Mouse (Mus musculus) heart, embryonic 11.5 days (tissue): ENCODE data around the gene Spaca9. TPM values are rescaled to one million over a fixed set of nuclear protein-coding genes. Genes with fewer than 3 reads are reported as not detected.

Experiments
- ATAC-seq: fragments of 200-750 bp; cut with Nextera tagmentation; replicated peaks from 2 replicates; pipeline ENCODE4 v1.8.0; 2017; ENCODE audit warnings: moderate library complexity; ENCODE audit not compliant: insufficient number of reproducible peaks, low FRiP score, low TSS enrichment
- H3K27ac ChIP-seq: fragments of 300-500 bp; sonication (generic); 2 replicates; pipeline ENCODE4 v1.5.1; 2014; ENCODE audit warnings: mild to moderate bottlenecking, low read depth, low read length
- H3K27me3 ChIP-seq: fragments of 300-500 bp; sonication (generic); 2 replicates; pipeline ENCODE4 v1.6.1; 2014; ENCODE audit warnings: mild to moderate bottlenecking, low read length, mixed read lengths; ENCODE audit not compliant: control insufficient read depth, insufficient read depth
- H3K36me3 ChIP-seq: fragments of 300-500 bp; sonication (generic); 2 replicates; pipeline ENCODE4 v1.6.1; 2014; ENCODE audit warnings: mild to moderate bottlenecking, low read length, moderate library complexity, mixed read lengths; ENCODE audit not compliant: control insufficient read depth, insufficient read depth
- H3K4me1 ChIP-seq: fragments of 300-500 bp; sonication (generic); 2 replicates; pipeline ENCODE4 v1.6.1; 2014; ENCODE audit warnings: low read length; ENCODE audit not compliant: control insufficient read depth, insufficient read depth
- H3K4me2 ChIP-seq: fragments of 300-500 bp; sonication (generic); 2 replicates; pipeline ENCODE4 v1.6.1; 2014; ENCODE audit warnings: mild to moderate bottlenecking, moderate library complexity
- H3K4me3 ChIP-seq: fragments of 300-500 bp; sonication (generic); 2 replicates; pipeline ENCODE4 v1.5.1; 2014; ENCODE audit warnings: low read depth, low read length
- H3K9ac ChIP-seq: fragments of 300-500 bp; sonication (generic); 2 replicates; pipeline ENCODE4 v1.6.1; 2014; ENCODE audit warnings: mild to moderate bottlenecking, low read depth, low read length, moderate library complexity
- H3K9me3 ChIP-seq: fragments of 300-500 bp; sonication (generic); replicated peaks from 2 replicates; pipeline ENCODE4 v1.6.1; 2016; ENCODE audit warnings: low read length; ENCODE audit not compliant: control insufficient read depth
- WGBS: fragments of 180-500 bp; shearing (Covaris S2); extraction: QIAGEN DNeasy Blood & Tissue Kit; methylation state at CpG from one replicate; pipeline ENCODE4 v1.1.7; 2014; ENCODE audit not compliant: insufficient replicate concordance; 5-methylcytosine and 5-hydroxymethylcytosine counted together
- polyA plus RNA-seq: library from polyadenylated mRNA; unstranded; fragments of >200 nt; fragmentation: Nextera tagmentation; extraction: Ambion mirVana; gene quantifications from 2 replicates; pipeline ENCODE4 v1.2.1, GENCODE M21; 2014

Spaca9 gene
- polyA plus RNA-seq, 1 experiment from 2014 or later, result 3.0 TPM

- 85% methylated on average over 7 of the region's 7 CpGs for WGBS
- peaks cover 17% of the 10 kb centered on the region for H3K36me3 ChIP-seq
Measured at GRCm38 (mm10) chr2:28685895-28686294, 13.6 kb downstream of the Spaca9 start.

GRCm38 (mm10) chr2:28681718-28682117, 17.8 kb downstream of the Spaca9 start:
- H3K27me3 ChIP-seq, result no peaks in the 10 kb centered on the region
- no peak for ATAC-seq
- H3K9me3 ChIP-seq, result no peaks in the 10 kb centered on the region
- no peak overlapping the region for H3K27ac ChIP-seq
- no peak overlapping the region for H3K4me3 ChIP-seq
- no peak overlapping the region for H3K4me2 ChIP-seq
- no peak overlapping the region for H3K9ac ChIP-seq
- no peaks in the 10 kb centered on the region for H3K4me1 ChIP-seq
- peaks cover 21% of the 10 kb centered on the region for H3K36me3 ChIP-seq
- 91% methylated on average over 4 of the region's 4 CpGs for WGBS

More at GRCm38 (mm10) chr2:28685895-28686294, 13.6 kb downstream of the Spaca9 start:
- H3K27me3 ChIP-seq, result no peaks in the 10 kb centered on the region
- no peaks in the 10 kb centered on the region for H3K9me3 ChIP-seq
- no peak overlapping the region for H3K4me2 ChIP-seq
- no peak overlapping the region for H3K27ac ChIP-seq
- no peak overlapping the region for H3K4me3 ChIP-seq
- no peak overlapping the region for H3K9ac ChIP-seq
- ATAC-seq, result no peak
- no peaks in the 10 kb centered on the region for H3K4me1 ChIP-seq

GRCm38 (mm10) chr2:28680710-28681109, 18.8 kb downstream of the Spaca9 start:
- no peak overlapping the region for H3K27ac ChIP-seq
- no peaks in the 10 kb centered on the region for H3K4me1 ChIP-seq
- no peaks in the 10 kb centered on the region for H3K9me3 ChIP-seq
- ATAC-seq, result no peak
- H3K9ac ChIP-seq, result no peak overlapping the region
- H3K27me3 ChIP-seq, result no peaks in the 10 kb centered on the region
- WGBS, result 46% methylated on average over 4 of the region's 4 CpGs
- no peak overlapping the region for H3K4me3 ChIP-seq
- H3K36me3 ChIP-seq, result peaks cover 20% of the 10 kb centered on the region
- no peak overlapping the region for H3K4me2 ChIP-seq

GRCm38 (mm10) chr2:28676005-28676404, 23.5 kb downstream of the Spaca9 start:
- Histone ChIP-seq H3K36me3 (peaks cover 49% of the 10 kb centered on the region), H3K9me3 (no peaks in the 10 kb centered on the region), H3K27me3 (no peaks in the 10 kb centered on the region), H3K27ac (no peak overlapping the region), H3K4me3 (no peak overlapping the region), H3K9ac (no peak overlapping the region), H3K4me2 (no peak overlapping the region), H3K4me1 (no peaks in the 10 kb centered on the region)
- WGBS, result 86% methylated on average over 8 of the region's 8 CpGs
- ATAC-seq, result no peak

GRCm38 (mm10) chr2:28671438-28671837, 28.1 kb downstream of the Spaca9 start:
- H3K36me3 ChIP-seq, result peaks cover 44% of the 10 kb centered on the region
- WGBS, result 82% methylated on average over 2 of the region's 2 CpGs
- no peaks in the 10 kb centered on the region for H3K4me1 ChIP-seq
- H3K4me3 ChIP-seq, result no peak overlapping the region
- ATAC-seq, result no peak
- no peaks in the 10 kb centered on the region for H3K9me3 ChIP-seq
- no peak overlapping the region for H3K27ac ChIP-seq
- no peak overlapping the region for H3K4me2 ChIP-seq
- H3K27me3 ChIP-seq, result no peaks in the 10 kb centered on the region
- H3K9ac ChIP-seq, result no peak overlapping the region

GRCm38 (mm10) chr2:28665818-28666217, 33.7 kb downstream of the Spaca9 start:
- Histone ChIP-seq H3K9me3 (no peaks in the 10 kb centered on the region), H3K4me2 (no peak overlapping the region), H3K9ac (no peak overlapping the region), H3K27me3 (no peaks in the 10 kb centered on the region), H3K27ac (no peak overlapping the region), H3K36me3 (peaks cover 17% of the 10 kb centered on the region), H3K4me3 (no peak overlapping the region), H3K4me1 (no peaks in the 10 kb centered on the region)
- 81% methylated on average over 3 of the region's 3 CpGs for WGBS
- ATAC-seq, result no peak

- ATAC-seq, result no peak
- H3K36me3 ChIP-seq, result peaks cover 25% of the 10 kb centered on the region
- WGBS, result 83% methylated on average over 3 of the region's 3 CpGs
Measured at GRCm38 (mm10) chr2:28662891-28663290, 36.6 kb downstream of the Spaca9 start.

GRCm38 (mm10) chr2:28656216-28656615, 43.3 kb downstream of the Spaca9 start:
- Histone ChIP-seq H3K4me1 (no peaks in the 10 kb centered on the region), H3K9ac (no peak overlapping the region), H3K4me2 (no peak overlapping the region), H3K9me3 (no peaks in the 10 kb centered on the region), H3K27ac (no peak overlapping the region), H3K36me3 (peaks cover 14% of the 10 kb centered on the region), H3K4me3 (no peak overlapping the region), H3K27me3 (no peaks in the 10 kb centered on the region)
- no peak for ATAC-seq
- 74% methylated on average over 8 of the region's 8 CpGs for WGBS

More at GRCm38 (mm10) chr2:28662891-28663290, 36.6 kb downstream of the Spaca9 start:
- H3K4me3 ChIP-seq, result no peak overlapping the region
- no peak overlapping the region for H3K4me2 ChIP-seq
- no peaks in the 10 kb centered on the region for H3K9me3 ChIP-seq
- no peaks in the 10 kb centered on the region for H3K4me1 ChIP-seq
- no peaks in the 10 kb centered on the region for H3K27me3 ChIP-seq
- H3K27ac ChIP-seq, result no peak overlapping the region
- H3K9ac ChIP-seq, result no peak overlapping the region

- H3K9me3 ChIP-seq, result no peaks in the 10 kb centered on the region
- H3K4me1 ChIP-seq, result no peaks in the 10 kb centered on the region
- H3K36me3 ChIP-seq, result peaks cover 9% of the 10 kb centered on the region
- no peak overlapping the region for H3K27ac ChIP-seq
- WGBS, result 61% methylated on average over 2 of the region's 2 CpGs
- H3K9ac ChIP-seq, result no peak overlapping the region
- no peak for ATAC-seq
- H3K27me3 ChIP-seq, result no peaks in the 10 kb centered on the region
- H3K4me3 ChIP-seq, result no peak overlapping the region
- no peak overlapping the region for H3K4me2 ChIP-seq
Measured at GRCm38 (mm10) chr2:28654295-28654694, 45.2 kb downstream of the Spaca9 start.
